In the genomic region with DNA sequence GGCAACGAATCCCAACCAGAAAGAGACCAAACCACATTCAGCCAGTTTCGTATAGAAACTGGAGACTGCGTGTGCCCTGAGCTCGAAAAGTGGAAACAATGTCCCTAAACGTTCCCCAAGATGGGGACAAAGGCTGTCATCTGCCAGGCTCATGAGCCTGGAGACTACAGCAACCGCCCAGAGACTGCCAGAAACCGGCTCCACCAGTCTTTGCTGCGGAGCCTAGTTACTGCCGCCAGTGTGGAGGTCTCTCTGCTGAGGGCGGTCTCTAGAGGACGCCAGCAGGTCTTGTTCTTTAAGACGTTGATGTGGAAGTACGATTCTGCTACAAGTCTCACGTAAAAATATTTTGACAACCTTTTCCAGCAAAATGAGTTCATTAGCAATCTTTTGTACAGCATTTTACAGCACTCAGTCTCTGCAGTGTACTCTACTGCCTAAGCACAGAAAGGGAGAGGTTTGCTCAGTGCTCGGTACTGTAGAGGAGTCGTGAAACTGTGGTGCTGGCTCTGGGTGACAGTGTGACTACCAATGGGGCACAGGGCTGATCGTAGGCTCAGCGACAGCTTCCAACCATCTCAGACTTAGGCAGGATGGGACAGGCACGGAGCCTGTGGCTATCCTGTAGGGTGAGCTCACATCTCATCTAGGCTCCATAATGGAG, we compare ENCODE assay signal across 8 mouse cellular contexts. TPM values are rescaled to one million over a fixed set of nuclear protein-coding genes. Genes with fewer than 3 reads are reported as not detected.
A peak's percentile ranks its signal among the peaks of the same experiment; 100 is the strongest.
DNase-seq lines count a peak whose midpoint lies in the region; ATAC-seq lines count a peak whose summit lies in the region.

No protein-coding gene starts in this region.

- whole genome bisulfite sequencing in heart, embryonic 11.5 days (ENCODE audit: insufficient replicate concordance): 11% methylated on average over 19 of the region's 19 CpGs
- WGBS in intestine, embryonic 14.5 days: 13% methylated on average over 19 of the region's 19 CpGs
- WGBS in neural tube, embryonic 15.5 days: 13% methylated on average over 19 of the region's 19 CpGs

- peaks cover 64% of the 10 kb centered on the region for H3K27me3 ChIP-seq in heart, embryonic 11.5 days (ENCODE audit: control insufficient read depth, insufficient read depth, low read length)
- peaks cover 46% of the 10 kb centered on the region for H3K27me3 ChIP-seq in intestine, embryonic 14.5 days (replicated peaks; ENCODE audit: control insufficient read depth, insufficient read depth, low read length)
- peaks cover 60% of the 10 kb centered on the region for H3K27me3 ChIP-seq in neural tube, embryonic 15.5 days (replicated peaks)

- H3K4me3 ChIP-seq in heart, embryonic 11.5 days (ENCODE audit: low read depth, low read length): peak overlapping the region; percentile 52; the same call in 1 of the 2 replicates
- no peak overlapping the region for H3K4me3 ChIP-seq in intestine, embryonic 14.5 days (ENCODE audit: low read depth, low read length)
- H3K4me3 ChIP-seq in neural tube, embryonic 15.5 days (replicated peaks): peak overlapping the region; percentile 43; the same call in 1 of the 2 replicates

- H3K4me1 ChIP-seq in heart, embryonic 11.5 days (ENCODE audit: control insufficient read depth, insufficient read depth, low read length): peaks cover 10% of the 10 kb centered on the region; the same call in 1 of the 2 replicates
- H3K4me1 ChIP-seq in intestine, embryonic 14.5 days (replicated peaks; ENCODE audit: control insufficient read depth, insufficient read depth, low read length): peaks cover 7% of the 10 kb centered on the region; the same call in 1 of the 2 replicates
- peaks cover 18% of the 10 kb centered on the region for H3K4me1 ChIP-seq in neural tube, embryonic 15.5 days

- H3K36me3 ChIP-seq in heart, embryonic 11.5 days (ENCODE audit: control insufficient read depth, insufficient read depth, low read length): no peaks in the 10 kb centered on the region
- H3K36me3 ChIP-seq in intestine, embryonic 14.5 days (ENCODE audit: control insufficient read depth, insufficient read depth, low read length): no peaks in the 10 kb centered on the region
- H3K36me3 ChIP-seq in neural tube, embryonic 15.5 days: no peaks in the 10 kb centered on the region

- H3K4me2 ChIP-seq in heart, embryonic 11.5 days: peak overlapping the region; percentile 84
- peak overlapping the region; percentile 66; the same call in 1 of the 2 replicates for H3K4me2 ChIP-seq in intestine, embryonic 14.5 days (ENCODE audit: low read length)
- peak overlapping the region; percentile 85 for H3K4me2 ChIP-seq in neural tube, embryonic 15.5 days

- intact Hi-C loops in heart, postnatal 10 days (cut with DNase I): loop anchor here (5.0 to 10.0 kb wide), 2 partner anchors 225 to 398 kb away; no protein-coding TSS in a partner anchor

- no peaks in the 10 kb centered on the region for H3K9me3 ChIP-seq in heart, embryonic 11.5 days (replicated peaks; ENCODE audit: control insufficient read depth, low read length)
- H3K9me3 ChIP-seq in intestine, embryonic 14.5 days (ENCODE audit: control insufficient read depth, low read length): no peaks in the 10 kb centered on the region
- H3K9me3 ChIP-seq in neural tube, embryonic 15.5 days (replicated peaks): no peaks in the 10 kb centered on the region

- no peak overlapping the region for H3K27ac ChIP-seq in heart, embryonic 11.5 days (ENCODE audit: low read depth, low read length)
- no peak overlapping the region for H3K27ac ChIP-seq in intestine, embryonic 14.5 days (ENCODE audit: low read depth)
- no peak overlapping the region for H3K27ac ChIP-seq in neural tube, embryonic 15.5 days (replicated peaks)

- no peak for ATAC-seq in heart, embryonic 11.5 days (replicated peaks; ENCODE audit: insufficient number of reproducible peaks, low FRiP score, low TSS enrichment)
- no peak; the same call in 1 of the 2 replicates for ATAC-seq in intestine, embryonic 14.5 days (replicated peaks; ENCODE audit: low FRiP score, low TSS enrichment, low read depth)
- no peak for ATAC-seq in neural tube, embryonic 15.5 days (ENCODE audit: low FRiP score)

- no peak for DNase-seq in heart, postnatal 10 days
- DNase-seq in right cerebral cortex, postnatal 25 days: peak; percentile 36
- no peak for DNase-seq in right cerebral cortex, postnatal 36 days (ENCODE audit: low spot score in 2 of 2)
- DNase-seq in intestine, embryonic 14.5 days (ENCODE audit: low spot score): peak; percentile 63
- DNase-seq in Muller cell, postnatal 12 days (ENCODE audit: inconsistent ontology term): no peak
- no peak for DNase-seq in thymus, postnatal 25 days

- H3K9ac ChIP-seq in heart, embryonic 11.5 days (ENCODE audit: low read depth, low read length): peak overlapping the region; percentile 40; the same call in 1 of the 2 replicates
- no peak overlapping the region for H3K9ac ChIP-seq in intestine, embryonic 14.5 days (ENCODE audit: low read length)
- H3K9ac ChIP-seq in neural tube, embryonic 15.5 days (replicated peaks): 0 out of 2 replicates have a peak overlapping the region, but pooled peaks have one; percentile 6

RNA-seq across cellular contexts. Expression of a gene that starts 15.2 kb away (rescaled TPM):
- polyA plus RNA-seq in heart, embryonic 11.5 days (2014; fragmentation: Nextera tagmentation; extraction: Ambion mirVana): 0.34 and 0.50 TPM in 2 replicates
- total RNA-seq in heart, postnatal 10 days (2021): 1 to 10 TPM; 4.3 to 4.5 TPM
- polyA plus RNA-seq in intestine, embryonic 14.5 days (2014; fragmentation: Nextera tagmentation; extraction: Ambion mirVana): 0.09 and 0.27 TPM in 2 replicates
- 0.83 and 0.92 TPM in 2 replicates for polyA plus RNA-seq in neural tube, embryonic 15.5 days (2015; fragmentation: Nextera tagmentation; extraction: Ambion mirVana)

RNA-seq across cellular contexts. Expression of a gene that starts 55.6 kb away (rescaled TPM):
- polyA plus RNA-seq in heart, embryonic 11.5 days (2014; fragmentation: Nextera tagmentation; extraction: Ambion mirVana): 16.5 and 19.7 TPM in 2 replicates
- total RNA-seq in heart, postnatal 10 days (2021): 10 to 100 TPM; 29.7 to 35.2 TPM
- polyA plus RNA-seq in intestine, embryonic 14.5 days (2014; fragmentation: Nextera tagmentation; extraction: Ambion mirVana): 21.2 and 24.6 TPM in 2 replicates
- 48.7 and 51.9 TPM in 2 replicates for polyA plus RNA-seq in neural tube, embryonic 15.5 days (2015; fragmentation: Nextera tagmentation; extraction: Ambion mirVana)

Comparison
In these comparisons a context has a peak if more than half of its experiments do, and no peak if none do; other contexts are left out.
1. DNase-seq: peak in right cerebral cortex, postnatal 25 days (single experiment) and intestine, embryonic 14.5 days (single experiment); none in heart, postnatal 10 days (0 of 2), right cerebral cortex, postnatal 36 days (0 of 2), Muller cell, postnatal 12 days (single experiment) and thymus, postnatal 25 days (single experiment).
2. Peak in every context shown above with its lines, with median percentiles within 50 percentile points of each other: H3K4me2 ChIP-seq.